ENCODE assay signal across 22 mouse cellular contexts in genomic region chr1:81818884-81819283, GRCm38 (mm10).
A peak's percentile ranks its signal among the peaks of the same experiment; 100 is the strongest.
DNase-seq lines count a peak whose midpoint lies in the region; TF ChIP-seq lines count a peak whose summit lies in the region.
"Had no signal": no experiment of that assay in that cellular context is flagged by ENCODE, and none has a peak within 500 bp of the region (broad histone marks: within the 10 kb centered on the region; RNA-seq: fewer than 3 reads in every experiment).

No protein-coding gene starts in this region.

- no peaks in the 10 kb centered on the region for H3K36me3 ChIP-seq in myocyte (ENCODE audit: control insufficient read depth, insufficient read depth)
- no peaks in the 10 kb centered on the region for H3K36me3 ChIP-seq in embryonic facial prominence, embryonic 10.5 days (replicated peaks)
- H3K36me3 ChIP-seq: embryonic facial prominence, embryonic 12.5 days; forebrain, embryonic 15.5 days; G1E had no signal

- TF ChIP-seq CTCF in embryonic fibroblast, embryonic 13.5 days (IDR thresholded peaks at IDR 0.05; ENCODE audit: borderline replicate concordance, insufficient read depth, low read length), result no peak

- no peaks in the 10 kb centered on the region for H3K79me2 ChIP-seq in myocyte (ENCODE audit: control insufficient read depth, insufficient read depth)

- TF ChIP-seq POLR2A in embryonic fibroblast, embryonic 13.5 days (IDR thresholded peaks at IDR 0.05; ENCODE audit: low read depth, low read length), result no peak
- TF ChIP-seq POLR2A in myocyte (IDR thresholded peaks at IDR 0.05; ENCODE audit: insufficient read length, low read depth), result no peak

- H3K27me3 ChIP-seq in myocyte (ENCODE audit: control insufficient read depth, insufficient read depth, insufficient read length), result no peaks in the 10 kb centered on the region
- no peaks in the 10 kb centered on the region for H3K27me3 ChIP-seq in embryonic facial prominence, embryonic 10.5 days (replicated peaks; ENCODE audit: low read depth, poor library complexity, severe bottlenecking)
- H3K27me3 ChIP-seq: CH12.LX; embryonic facial prominence, embryonic 12.5 days; forebrain, embryonic 13.5 days; forebrain, embryonic 15.5 days had no signal

- peak overlapping the region; percentile 54 for H3K27ac ChIP-seq in embryonic fibroblast, embryonic 13.5 days (ENCODE audit: insufficient read depth, low read length)
- no peak overlapping the region for H3K27ac ChIP-seq in embryonic facial prominence, embryonic 10.5 days (replicated peaks)
- H3K27ac ChIP-seq: embryonic facial prominence, embryonic 12.5 days; forebrain, embryonic 13.5 days; forebrain, embryonic 15.5 days had no signal

- H3K9me3 ChIP-seq in embryonic facial prominence, embryonic 10.5 days, result no peaks in the 10 kb centered on the region
- H3K9me3 ChIP-seq: embryonic facial prominence, embryonic 12.5 days; forebrain, embryonic 13.5 days; forebrain, embryonic 15.5 days had no signal

- peaks cover 2% of the 10 kb centered on the region for H3K4me1 ChIP-seq in embryonic fibroblast, embryonic 13.5 days (ENCODE audit: control insufficient read depth, insufficient read depth, low read length)
- no peaks in the 10 kb centered on the region for H3K4me1 ChIP-seq in embryonic facial prominence, embryonic 10.5 days
- H3K4me1 ChIP-seq: embryonic facial prominence, embryonic 12.5 days; forebrain, embryonic 13.5 days; forebrain, embryonic 15.5 days had no signal

- no peak overlapping the region for H3K4me2 ChIP-seq in myocyte (ENCODE audit: low read depth)
- H3K4me2 ChIP-seq: embryonic facial prominence, embryonic 12.5 days; forebrain, embryonic 13.5 days; forebrain, embryonic 15.5 days had no signal

- H3K4me3 ChIP-seq in embryonic fibroblast, embryonic 13.5 days (ENCODE audit: insufficient read depth, low read length), result no peak overlapping the region
- no peak overlapping the region for H3K4me3 ChIP-seq in myocyte
- H3K4me3 ChIP-seq in embryonic facial prominence, embryonic 10.5 days, result no peak overlapping the region
- H3K4me3 ChIP-seq: embryonic facial prominence, embryonic 12.5 days; erythroblast, embryonic 14.5 days; forebrain, embryonic 13.5 days; forebrain, embryonic 15.5 days had no signal

- H3ac ChIP-seq in myocyte (ENCODE audit: control insufficient read depth, insufficient read length), result no peak overlapping the region

- DNase-seq in 3T3-L1 (ENCODE audit: low read depth, low spot score) (peak; percentile 21), NIH3T3 (ENCODE audit: low read depth) (peak; percentile 51)
- no peak for DNase-seq in embryonic facial prominence, embryonic 10.5 days (ENCODE audit: low spot score)
- no peak for DNase-seq in layer of hippocampus, adult 11-12 months (ENCODE audit: low spot score)
- no peak for DNase-seq in embryo, embryonic 11 days
- DNase-seq: adrenal gland, adult 8-10 months; adrenal gland, postnatal 14 days; adrenal gland, postnatal 36 days; cerebellum, adult 11-12 months; cerebellum, adult 2 months; cerebellum, adult 9-10 months; cerebellum, postnatal 10 days; cerebellum, postnatal 25 days; forebrain, postnatal 0 days had no signal

TF ChIP-seq in myocyte, 11 proteins besides CTCF, POLR2A, EP300 and RAD21:
- TF ChIP-seq USF1 (IDR thresholded peaks at IDR 0.05; ENCODE audit: low read depth) (no peak), CEBPB (IDR thresholded peaks at IDR 0.05; ENCODE audit: insufficient read depth, poor library complexity, severe bottlenecking) (peak; percentile 52; the same call in 1 of the 2 replicates)

Comparison
In these comparisons a context has a peak if more than half of its experiments do, and no peak if none do; other contexts are left out.
1. DNase-seq: peak in 3T3-L1 (single experiment) and NIH3T3 (single experiment); none in embryonic facial prominence, embryonic 10.5 days (single experiment), layer of hippocampus, adult 11-12 months (single experiment) and embryo, embryonic 11 days (single experiment).